In the genomic region with DNA sequence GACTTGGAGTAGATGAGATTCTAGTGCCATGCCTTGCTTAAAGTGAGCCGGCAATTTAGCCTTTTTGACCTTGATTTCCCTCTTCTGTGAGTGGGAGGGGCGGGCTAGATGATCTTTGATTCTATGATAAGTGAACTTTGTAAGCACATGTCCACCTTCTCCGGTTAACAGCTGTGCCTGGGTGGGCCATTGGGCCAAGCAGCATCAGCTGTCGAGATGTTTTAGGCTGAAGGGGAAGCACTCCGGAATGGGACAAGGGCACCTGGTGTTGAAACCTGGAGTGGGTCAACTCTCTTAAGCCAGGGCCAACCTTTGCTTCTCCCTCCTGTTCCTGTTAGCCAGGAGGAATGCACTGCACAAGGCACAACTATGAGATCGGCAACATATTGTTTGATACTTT, we compare ENCODE assay signal across 25 mouse cellular contexts.
"Had no signal": no experiment of that assay in that cellular context is flagged by ENCODE, and none has a peak within 500 bp of the region (broad histone marks: within the 10 kb centered on the region; RNA-seq: fewer than 3 reads in every experiment).

No protein-coding gene starts in this region.

- H3K27ac ChIP-seq: heart, adult 2 months; heart, embryonic 13.5 days; heart, embryonic 15.5 days; hindbrain, embryonic 13.5 days; hindbrain, embryonic 15.5 days; hindbrain, postnatal 0 days; kidney, embryonic 15.5 days; kidney, postnatal 0 days; limb, embryonic 13.5 days; limb, embryonic 15.5 days had no signal

- DNase-seq: gastrocnemius, postnatal 14 days; gastrocnemius, postnatal 36 days; heart, adult 11 months; heart, adult 2 months; heart, postnatal 14 days; heart, postnatal 36 days; kidney, adult 11 months; kidney, adult 2 months; kidney, adult 9 months; kidney, postnatal 14 days; kidney, postnatal 36 days; layer of hippocampus, adult 9-11 months; layer of hippocampus, postnatal 36 days; left cerebral cortex, postnatal 4 days had no signal

- H3K36me3 ChIP-seq: heart, embryonic 13.5 days; heart, embryonic 15.5 days; hindbrain, embryonic 13.5 days; hindbrain, embryonic 15.5 days; kidney, embryonic 15.5 days; limb, embryonic 13.5 days; limb, embryonic 15.5 days had no signal

- ATAC-seq: hindbrain, postnatal 0 days; intestine, embryonic 16.5 days had no signal

- H3K4me1 ChIP-seq: heart, embryonic 15.5 days; hindbrain, embryonic 13.5 days; hindbrain, embryonic 15.5 days had no signal

- H3K9me3 ChIP-seq: heart, embryonic 15.5 days; hindbrain, embryonic 13.5 days; hindbrain, embryonic 15.5 days; kidney, embryonic 15.5 days; limb, embryonic 13.5 days; limb, embryonic 15.5 days had no signal

- H3K4me2 ChIP-seq: heart, embryonic 11.5 days; heart, embryonic 13.5 days; heart, embryonic 15.5 days; hindbrain, embryonic 13.5 days; hindbrain, embryonic 15.5 days; kidney, embryonic 15.5 days; limb, embryonic 13.5 days; limb, embryonic 15.5 days had no signal

- H3K4me3 ChIP-seq: heart, adult 2 months; heart, embryonic 13.5 days; heart, embryonic 15.5 days; hindbrain, embryonic 13.5 days; hindbrain, embryonic 15.5 days; kidney, embryonic 15.5 days; limb, embryonic 13.5 days; limb, embryonic 15.5 days had no signal

- H3K9ac ChIP-seq: heart, embryonic 13.5 days; heart, embryonic 15.5 days; hindbrain, embryonic 13.5 days; hindbrain, embryonic 15.5 days; kidney, embryonic 15.5 days; limb, embryonic 13.5 days; limb, embryonic 15.5 days had no signal

- H3K27me3 ChIP-seq: heart, embryonic 13.5 days; heart, embryonic 15.5 days; hindbrain, embryonic 13.5 days; hindbrain, embryonic 15.5 days; kidney, embryonic 15.5 days; limb, embryonic 13.5 days; limb, embryonic 15.5 days had no signal
